20 mouse cellular contexts compared by ENCODE assay signal in genomic region chr15:99831535-99831934, GRCm38 (mm10). TPM values are rescaled to one million over a fixed set of nuclear protein-coding genes. Genes with fewer than 3 reads are reported as not detected.
DNase-seq lines count a peak whose midpoint lies in the region; ATAC-seq and TF ChIP-seq lines count a peak whose summit lies in the region.
"Had no signal": no experiment of that assay in that cellular context is flagged by ENCODE, and none has a peak within 500 bp of the region (broad histone marks: within the 10 kb centered on the region; RNA-seq: fewer than 3 reads in every experiment).

No protein-coding gene starts in this region.

- ATAC-seq in intestine, embryonic 16.5 days, result no peak
- no peak for ATAC-seq in megakaryocyte-erythroid progenitor cell, adult 5-6 weeks (replicated peaks; ENCODE audit: low FRiP score, low TSS enrichment, poor library complexity, severe bottlenecking)
- ATAC-seq: CD4-positive, CD25-positive, alpha-beta regulatory T cell, adult 4 months; forebrain, embryonic 15.5 days; liver, postnatal 0 days had no signal

- WGBS in intestine, embryonic 16.5 days, result 49% methylated on average over 5 of the region's 5 CpGs

- peaks cover 8% of the 10 kb centered on the region; the same call in 1 of the 2 replicates for H3K4me1 ChIP-seq in intestine, embryonic 16.5 days (ENCODE audit: control insufficient read depth, insufficient read depth, low read length)
- H3K4me1 ChIP-seq: hindbrain, embryonic 15.5 days had no signal

- H3K27ac ChIP-seq in intestine, embryonic 16.5 days (ENCODE audit: low read length), result peak overlapping the region; percentile 66; the same call in 1 of the 2 replicates
- H3K27ac ChIP-seq: forebrain, embryonic 15.5 days; hindbrain, embryonic 15.5 days; midbrain, embryonic 10.5 days had no signal

- TF ChIP-seq POLR2A in myocyte (IDR thresholded peaks at IDR 0.05; ENCODE audit: insufficient read length, low read depth), result no peak

- peak; percentile 34 for DNase-seq in kidney, postnatal 10 days
- no peak for DNase-seq in kidney, adult 8-10 months
- DNase-seq in embryo, embryonic 10.5 days (ENCODE audit: low spot score), result peak; percentile 61
- no peak for DNase-seq in right cerebral cortex, adult 2 months (ENCODE audit: low spot score in 2 of 2)
- DNase-seq: adrenal gland, postnatal 10 days; cerebellum, adult 18-20 months; gastrocnemius, postnatal 36 days; kidney, adult 2 months; liver; liver, postnatal 0 days; right cerebral cortex, postnatal 25 days; thymus, postnatal 25 days had no signal

- H3K9me3 ChIP-seq in intestine, embryonic 16.5 days (ENCODE audit: control insufficient read depth, low read length), result no peaks in the 10 kb centered on the region
- H3K9me3 ChIP-seq: forebrain, embryonic 15.5 days; G1E; hindbrain, embryonic 15.5 days; midbrain, embryonic 10.5 days had no signal

- H3K9ac ChIP-seq in intestine, embryonic 16.5 days (ENCODE audit: low read depth, low read length), result no peak overlapping the region
- H3K9ac ChIP-seq: forebrain, embryonic 15.5 days; hindbrain, embryonic 15.5 days; liver, postnatal 0 days had no signal

- H3K4me2 ChIP-seq in intestine, embryonic 16.5 days (ENCODE audit: low read depth, low read length), result no peak overlapping the region
- H3K4me2 ChIP-seq in myocyte (ENCODE audit: low read depth), result peak overlapping the region; percentile 55
- H3K4me2 ChIP-seq: forebrain, embryonic 15.5 days; hindbrain, embryonic 15.5 days had no signal

- H3K79me2 ChIP-seq in myocyte (ENCODE audit: control insufficient read depth, insufficient read depth), result no peaks in the 10 kb centered on the region

- no peak overlapping the region for H3K4me3 ChIP-seq in intestine, embryonic 16.5 days (ENCODE audit: low read length)
- H3K4me3 ChIP-seq in myocyte, result no peak overlapping the region
- H3K4me3 ChIP-seq: forebrain, embryonic 15.5 days; hindbrain, embryonic 15.5 days; midbrain, embryonic 10.5 days had no signal

- H3ac ChIP-seq in myocyte (ENCODE audit: control insufficient read depth, insufficient read length), result no peak overlapping the region

- no peaks in the 10 kb centered on the region for H3K27me3 ChIP-seq in intestine, embryonic 16.5 days (replicated peaks; ENCODE audit: control insufficient read depth, insufficient read depth, low read length)
- H3K27me3 ChIP-seq in myocyte (ENCODE audit: control insufficient read depth, insufficient read depth, insufficient read length), result no peaks in the 10 kb centered on the region
- H3K27me3 ChIP-seq: forebrain, embryonic 15.5 days; hindbrain, embryonic 15.5 days had no signal

- H3K36me3 ChIP-seq in intestine, embryonic 16.5 days (ENCODE audit: control insufficient read depth, insufficient read depth, low read length), result no peaks in the 10 kb centered on the region
- H3K36me3 ChIP-seq in myocyte (ENCODE audit: control insufficient read depth, insufficient read depth), result no peaks in the 10 kb centered on the region
- H3K36me3 ChIP-seq: forebrain, embryonic 15.5 days; G1E; hindbrain, embryonic 15.5 days; midbrain, embryonic 10.5 days had no signal

TF ChIP-seq in myocyte, 11 proteins besides CTCF, POLR2A, EP300 and RAD21:
- TF ChIP-seq POLR2AphosphoS2 (IDR thresholded peaks at IDR 0.05; ENCODE audit: insufficient read length, low read depth) (no peak), TCF3 (IDR thresholded peaks at IDR 0.05; ENCODE audit: insufficient read length, low read depth) (no peak), REST (IDR thresholded peaks at IDR 0.05; ENCODE audit: insufficient read depth, insufficient read length) (no peak), MYOD1 (IDR thresholded peaks at IDR 0.05; ENCODE audit: control insufficient read depth in 1 of 3, insufficient read length in 2 of 3, low read depth in 2 of 3) (no peak), TCF12 (IDR thresholded peaks at IDR 0.05; ENCODE audit: insufficient read depth, poor library complexity, severe bottlenecking) (no peak), SRF (IDR thresholded peaks at IDR 0.05; ENCODE audit: control insufficient read depth, insufficient read length, low read depth) (no peak), MAX (IDR thresholded peaks at IDR 0.05; ENCODE audit: low read depth) (no peak), E2F4 (IDR thresholded peaks at IDR 0.05; ENCODE audit: insufficient read depth) (no peak), CEBPB (IDR thresholded peaks at IDR 0.05; ENCODE audit: insufficient read depth, poor library complexity, severe bottlenecking) (no peak), MYOG (IDR thresholded peaks at IDR 0.05; ENCODE audit: control insufficient read depth in 1 of 3, insufficient read depth in 1 of 3, insufficient read length in 2 of 3, low read depth in 2 of 3) (no peak), USF1 (IDR thresholded peaks at IDR 0.05; ENCODE audit: low read depth) (no peak)

RNA-seq across cellular contexts. Expression of gene Lima1, which starts 43.7 kb away (rescaled TPM):
- polyA plus RNA-seq in intestine, embryonic 16.5 days (2015; fragmentation: Nextera tagmentation; extraction: Ambion mirVana), result 105 and 112 TPM in 2 replicates
- polyA plus RNA-seq in myocyte (2012; fragmentation: generic; extraction: Trizol), result 140 TPM
- 0.09 TPM in 1 of 2 replicates, not detected in the other for total RNA-seq in megakaryocyte-erythroid progenitor cell, adult 5-6 weeks (2014; fragmentation: Nextera tagmentation)
- 0.11 TPM in 1 of 2 replicates, not detected in the other for total RNA-seq in megakaryocyte-erythroid progenitor cell, adult 5-6 weeks (2017)

RNA-seq across cellular contexts. Expression of gene Cers5, which starts 58.9 kb away (rescaled TPM):
- polyA plus RNA-seq in intestine, embryonic 16.5 days (2015; fragmentation: Nextera tagmentation; extraction: Ambion mirVana), result 42.1 and 46.8 TPM in 2 replicates
- 68.6 TPM for polyA plus RNA-seq in myocyte (2012; fragmentation: generic; extraction: Trizol)
- 2.4 and 7.2 TPM in 2 replicates for total RNA-seq in megakaryocyte-erythroid progenitor cell, adult 5-6 weeks (2014; fragmentation: Nextera tagmentation)
- total RNA-seq in megakaryocyte-erythroid progenitor cell, adult 5-6 weeks (2017), result 2.2 and 8.3 TPM in 2 replicates

Comparison
In these comparisons a context has a peak if more than half of its experiments do, and no peak if none do; other contexts are left out.
1. DNase-seq: peak in kidney, postnatal 10 days (single experiment) and embryo, embryonic 10.5 days (single experiment); none in kidney, adult 8-10 months (0 of 2) and right cerebral cortex, adult 2 months (0 of 2).